Mouse (Mus musculus) embryonic facial prominence, embryonic 10.5 days (tissue): ENCODE measurements at regions not wholly inside any gene's neighbourhood (a gene's known extent, or its start where the extent isn't known, plus 50 kb on each side); places are given as distances from the start of the nearest gene placed in this dataset.

ENCODE experiments used
- DNase-seq: peaks from one replicate; pipeline ENCODE4 v3.0.0-alpha.2; 2017; ENCODE audit warnings: low spot score
- H3K27ac ChIP-seq: fragments of 300-500 bp; sonication (generic); replicated peaks from 2 replicates; pipeline ENCODE4 v1.5.1; 2016; ENCODE audit warnings: mild to moderate bottlenecking
- H3K27me3 ChIP-seq: fragments of 300-500 bp; sonication (generic); replicated peaks from 2 replicates; pipeline ENCODE4 v1.6.1; 2016; ENCODE audit warnings: low read depth, mild to moderate bottlenecking; ENCODE audit not compliant: poor library complexity, severe bottlenecking
- H3K36me3 ChIP-seq: fragments of 300-500 bp; sonication (generic); replicated peaks from 2 replicates; pipeline ENCODE4 v1.6.1; 2016; ENCODE audit warnings: mild to moderate bottlenecking, moderate library complexity
- H3K4me1 ChIP-seq: fragments of 300-500 bp; sonication (generic); 2 replicates; pipeline ENCODE4 v1.6.1; 2016
- H3K4me3 ChIP-seq: fragments of 300-500 bp; sonication (generic); 2 replicates; pipeline ENCODE4 v1.5.1; 2016; ENCODE audit warnings: mild to moderate bottlenecking, moderate library complexity
- H3K9me3 ChIP-seq: fragments of 300-500 bp; sonication (generic); 2 replicates; pipeline ENCODE4 v1.6.1; 2016; ENCODE audit warnings: mild to moderate bottlenecking
- WGBS: fragments of 180-500 bp; shearing (Covaris S2); methylation state at CpG from one replicate; pipeline ENCODE4 v1.1.7; 2016; 5-methylcytosine and 5-hydroxymethylcytosine counted together

- Histone ChIP-seq H3K4me1 (no peaks in the 10 kb centered on the region), H3K27me3 (no peaks in the 10 kb centered on the region), H3K9me3 (no peaks in the 10 kb centered on the region), H3K27ac (no peak overlapping the region), H3K36me3 (no peaks in the 10 kb centered on the region), H3K4me3 (no peak overlapping the region)
- WGBS, result 86% methylated on average over 3 of the region's 3 CpGs
- DNase-seq, result no peak
These were observed 294.7 kb upstream of the Cited2 start for GRCm38 (mm10) chr10:17428315-17428714.

DNA sequence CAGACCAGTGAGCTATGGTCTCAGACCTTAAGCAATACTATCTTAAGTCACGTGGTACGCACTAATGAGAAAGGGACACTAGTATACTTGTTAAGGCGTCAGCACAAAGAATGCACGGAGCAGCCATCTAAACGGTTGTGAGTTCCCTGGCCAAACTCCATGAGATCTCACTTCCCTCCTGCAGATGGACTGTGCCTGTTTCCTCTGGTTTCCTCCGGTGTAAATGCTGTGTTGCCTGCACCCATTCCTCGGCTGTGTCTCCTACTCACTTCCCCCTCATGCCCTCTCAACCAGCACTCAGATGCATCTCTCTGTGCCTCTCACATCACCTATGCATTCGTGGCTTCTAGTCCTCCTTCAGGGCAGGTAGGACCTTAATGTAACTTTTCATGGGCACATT, 291.9 kb upstream of the Cited2 start:
- H3K27me3 ChIP-seq, result no peaks in the 10 kb centered on the region
- WGBS, result 87% methylated on average over 8 of the region's 8 CpGs
- no peaks in the 10 kb centered on the region for H3K36me3 ChIP-seq
- no peak overlapping the region for H3K27ac ChIP-seq
- H3K4me3 ChIP-seq, result no peak overlapping the region
- H3K4me1 ChIP-seq, result no peaks in the 10 kb centered on the region
- DNase-seq, result no peak
- H3K9me3 ChIP-seq, result no peaks in the 10 kb centered on the region

GRCm38 (mm10) chr10:17434098-17434497, 288.9 kb upstream of the Cited2 start:
- H3K9me3 ChIP-seq, result no peaks in the 10 kb centered on the region
- H3K36me3 ChIP-seq, result no peaks in the 10 kb centered on the region
- H3K4me3 ChIP-seq, result no peak overlapping the region
- no peaks in the 10 kb centered on the region for H3K4me1 ChIP-seq
- no peak overlapping the region for H3K27ac ChIP-seq
- DNase-seq, result no peak
- no peaks in the 10 kb centered on the region for H3K27me3 ChIP-seq
- WGBS, result 88% methylated on average over 4 of the region's 4 CpGs

DNA sequence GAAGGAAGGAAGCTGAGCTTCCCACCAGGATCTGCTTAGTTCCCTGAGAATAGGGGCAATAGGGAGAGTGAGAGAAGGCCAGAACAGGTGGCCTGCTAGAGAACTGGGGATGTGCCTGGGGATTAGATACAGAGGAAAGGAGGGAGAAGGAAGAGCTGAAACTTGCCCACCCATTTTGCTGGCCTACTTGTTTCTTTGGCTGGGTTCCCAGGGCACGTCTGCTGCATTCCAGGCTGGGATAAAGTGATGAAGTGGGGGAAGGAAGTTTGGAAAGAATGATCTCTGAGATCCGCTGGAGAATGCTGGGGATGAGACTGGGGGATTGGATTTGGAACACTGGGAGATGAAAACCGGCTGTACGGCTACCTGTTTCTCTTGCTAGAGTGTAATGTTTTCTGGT, 272.8 kb upstream of the Cited2 start:
- 82% methylated on average over 4 of the region's 4 CpGs for WGBS
- no peaks in the 10 kb centered on the region for H3K4me1 ChIP-seq

DNA sequence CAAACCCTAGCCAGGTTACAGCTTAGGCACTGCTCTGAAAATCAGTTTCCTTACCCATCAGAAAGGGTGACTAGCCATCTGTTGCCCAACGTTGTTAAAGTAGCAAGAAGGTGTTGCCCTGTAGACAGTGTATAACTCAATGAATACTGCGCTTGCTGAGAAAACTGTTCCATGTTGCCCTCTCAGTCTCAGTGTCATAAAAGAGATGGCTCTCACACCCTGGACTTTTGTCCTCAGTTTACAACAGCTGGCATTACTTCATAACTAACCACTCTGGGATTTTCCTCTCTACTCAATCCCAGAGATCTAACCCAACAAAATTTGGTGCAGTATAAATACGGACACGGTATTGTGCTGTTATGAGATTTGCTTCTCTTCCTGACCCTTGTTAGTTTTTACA, 252.1 kb upstream of the Cited2 start:
- no peaks in the 10 kb centered on the region for H3K9me3 ChIP-seq
- 87% methylated on average over 4 of the region's 4 CpGs for WGBS

More for the DNA sequence above, 272.8 kb upstream of the Cited2 start:
- no peak overlapping the region for H3K27ac ChIP-seq
- DNase-seq, result no peak
- no peak overlapping the region for H3K4me3 ChIP-seq
- no peaks in the 10 kb centered on the region for H3K27me3 ChIP-seq
- H3K36me3 ChIP-seq, result no peaks in the 10 kb centered on the region
- no peaks in the 10 kb centered on the region for H3K9me3 ChIP-seq

DNA sequence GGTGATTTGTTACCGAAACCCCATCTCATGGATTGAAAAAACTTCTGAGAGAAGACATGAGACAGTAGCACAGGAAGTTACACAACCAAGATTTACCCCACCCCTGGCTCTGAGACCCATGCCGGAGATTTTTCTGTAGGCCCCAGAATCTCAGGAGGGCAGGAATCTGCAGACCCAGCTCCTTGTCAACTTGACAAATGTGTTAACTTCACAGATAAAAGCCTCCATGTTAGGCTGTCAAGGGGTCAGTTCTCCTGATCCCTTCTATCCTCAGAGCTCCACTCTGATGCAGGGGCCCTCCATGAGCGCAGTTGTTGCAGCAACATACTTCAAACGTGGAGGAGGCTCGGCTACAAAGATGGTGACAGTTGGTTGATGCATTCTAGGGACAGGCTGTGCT, 250.5 kb upstream of the Cited2 start:
- no peak for DNase-seq
- 61% methylated on average over 5 of the region's 5 CpGs for WGBS
- H3K36me3 ChIP-seq, result no peaks in the 10 kb centered on the region
- no peak overlapping the region for H3K4me3 ChIP-seq
- no peaks in the 10 kb centered on the region for H3K9me3 ChIP-seq
- H3K27me3 ChIP-seq, result no peaks in the 10 kb centered on the region
- H3K4me1 ChIP-seq, result peaks cover 8% of the 10 kb centered on the region
- H3K27ac ChIP-seq, result peak overlapping the region; percentile 51

More for the DNA sequence above, 252.1 kb upstream of the Cited2 start:
- H3K27ac ChIP-seq, result no peak overlapping the region
- H3K4me3 ChIP-seq, result no peak overlapping the region
- H3K4me1 ChIP-seq, result peaks cover 8% of the 10 kb centered on the region
- no peaks in the 10 kb centered on the region for H3K36me3 ChIP-seq
- DNase-seq, result no peak
- no peaks in the 10 kb centered on the region for H3K27me3 ChIP-seq

DNA sequence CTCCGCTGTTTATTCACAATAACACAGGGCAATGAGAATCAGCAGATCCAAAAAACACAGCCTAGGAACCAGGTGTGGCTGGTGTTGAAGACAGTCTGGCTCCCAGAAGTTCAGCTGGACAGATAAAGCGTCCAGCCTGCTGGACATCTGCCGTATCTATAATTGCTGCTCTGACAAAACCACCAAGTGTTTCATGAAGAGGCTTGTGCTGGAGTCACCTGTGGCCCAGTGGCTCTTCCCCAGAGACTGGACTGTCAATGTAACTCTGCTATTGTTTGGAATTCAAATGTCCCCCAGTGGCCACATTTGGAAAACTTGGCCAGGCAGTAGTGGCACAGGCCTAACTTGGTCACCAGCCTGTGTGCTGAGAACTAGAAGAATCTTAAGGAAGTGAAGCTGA, 247.0 kb upstream of the Cited2 start:
- H3K27ac ChIP-seq, result no peak overlapping the region
- H3K9me3 ChIP-seq, result no peaks in the 10 kb centered on the region
- H3K4me3 ChIP-seq, result no peak overlapping the region
- no peak for DNase-seq
- no peaks in the 10 kb centered on the region for H3K27me3 ChIP-seq
- H3K4me1 ChIP-seq, result peaks cover 30% of the 10 kb centered on the region
- WGBS, result 86% methylated on average over 3 of the region's 3 CpGs
- no peaks in the 10 kb centered on the region for H3K36me3 ChIP-seq

GRCm38 (mm10) chr10:17476720-17477119, 246.3 kb upstream of the Cited2 start:
- no peaks in the 10 kb centered on the region for H3K36me3 ChIP-seq
- H3K9me3 ChIP-seq, result no peaks in the 10 kb centered on the region
- H3K4me3 ChIP-seq, result no peak overlapping the region
- no peak for DNase-seq
- no peak overlapping the region for H3K27ac ChIP-seq
- no peaks in the 10 kb centered on the region for H3K27me3 ChIP-seq
- WGBS, result 90% methylated on average over 6 of the region's 6 CpGs
- peaks cover 30% of the 10 kb centered on the region for H3K4me1 ChIP-seq

DNA sequence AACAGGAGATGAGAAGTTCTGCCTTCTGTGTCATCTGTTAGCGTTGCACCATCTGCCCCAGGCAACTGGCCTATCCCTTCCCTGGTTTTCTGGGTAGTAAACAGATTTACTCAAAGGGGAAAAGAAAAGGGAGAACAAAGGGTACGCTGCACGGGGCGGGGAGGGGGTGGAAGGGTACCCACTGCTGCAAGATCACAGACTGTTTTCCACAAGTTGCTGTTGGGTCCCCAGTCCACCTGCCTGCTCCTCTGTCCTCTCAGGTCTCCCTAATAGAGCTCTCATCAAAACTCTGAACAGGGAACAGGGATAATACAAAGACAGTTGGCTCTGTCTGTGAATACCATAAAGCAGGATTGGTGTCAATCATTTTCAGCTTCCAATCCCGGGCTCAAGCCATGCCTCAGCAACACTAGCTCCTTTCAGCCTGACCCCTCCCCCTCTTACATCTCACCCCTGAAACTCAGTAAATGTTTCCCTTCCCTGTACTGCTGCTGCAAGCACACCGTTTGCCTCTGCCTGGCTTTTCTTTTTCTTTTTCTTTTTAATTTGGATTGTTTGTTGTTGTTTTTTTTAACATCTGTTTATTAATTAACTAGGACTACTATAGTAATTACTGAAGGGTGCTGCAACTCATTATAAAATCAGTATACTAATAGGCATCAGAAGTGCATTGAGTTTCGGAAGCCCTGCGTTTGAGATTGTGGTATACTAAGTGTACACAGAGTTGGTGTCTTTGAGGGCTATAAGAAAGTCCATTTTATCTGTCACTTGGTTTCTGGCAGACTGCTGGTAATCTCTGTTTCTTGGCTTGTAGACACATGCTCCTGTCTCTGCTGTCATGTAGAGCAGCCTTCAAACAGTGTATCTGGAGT, 244.0 kb upstream of the Cited2 start:
- Histone ChIP-seq H3K27me3 (no peaks in the 10 kb centered on the region), H3K27ac (peak overlapping the region; percentile 78), H3K36me3 (no peaks in the 10 kb centered on the region), H3K4me3 (peak overlapping the region; percentile 35; the same call in 1 of the 2 replicates), H3K9me3 (no peaks in the 10 kb centered on the region), H3K4me1 (peaks cover 22% of the 10 kb centered on the region)
- 20% methylated on average over 8 of the region's 8 CpGs for WGBS
- peak; percentile 67 for DNase-seq

DNA sequence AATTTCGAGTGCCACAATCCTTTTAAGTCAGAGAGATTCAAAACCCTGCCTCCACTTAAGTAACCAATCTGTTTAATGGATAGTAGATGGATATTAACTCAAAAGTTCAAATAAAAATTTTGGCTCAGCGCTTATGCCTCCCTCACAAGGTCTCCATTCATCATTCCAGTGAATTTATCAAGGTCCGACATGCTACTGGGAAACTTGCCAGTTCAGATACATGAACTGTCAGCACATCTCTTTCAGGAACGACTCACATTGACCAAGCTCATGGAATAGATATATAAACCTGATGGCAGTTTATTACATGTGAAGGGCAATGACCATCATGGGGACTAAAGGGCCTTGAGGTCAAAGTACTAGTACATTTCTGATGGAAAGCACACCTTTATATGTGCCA, 240.3 kb upstream of the Cited2 start:
- no peaks in the 10 kb centered on the region for H3K36me3 ChIP-seq
- DNase-seq, result no peak
- no peak overlapping the region for H3K4me3 ChIP-seq
- H3K4me1 ChIP-seq, result peaks cover 20% of the 10 kb centered on the region
- H3K9me3 ChIP-seq, result no peaks in the 10 kb centered on the region
- H3K27me3 ChIP-seq, result no peaks in the 10 kb centered on the region
- WGBS, result 89% methylated on average over 4 of the region's 4 CpGs
- H3K27ac ChIP-seq, result no peak overlapping the region

- H3K4me1 ChIP-seq, result no peaks in the 10 kb centered on the region
- H3K36me3 ChIP-seq, result no peaks in the 10 kb centered on the region
- no peak overlapping the region for H3K4me3 ChIP-seq
- no peaks in the 10 kb centered on the region for H3K9me3 ChIP-seq
- H3K27ac ChIP-seq, result no peak overlapping the region
- 85% methylated on average over 5 of the region's 5 CpGs for WGBS
- no peaks in the 10 kb centered on the region for H3K27me3 ChIP-seq
- no peak for DNase-seq
These were observed 238.0 kb upstream of the Cited2 start for GRCm38 (mm10) chr10:17485049-17485449.

GRCm38 (mm10) chr10:17485515-17485914, 237.5 kb upstream of the Cited2 start:
- H3K9me3 ChIP-seq, result no peaks in the 10 kb centered on the region
- WGBS, result 88% methylated on average over 2 of the region's 2 CpGs
- H3K4me3 ChIP-seq, result no peak overlapping the region
- H3K27me3 ChIP-seq, result no peaks in the 10 kb centered on the region
- H3K27ac ChIP-seq, result no peak overlapping the region
- no peaks in the 10 kb centered on the region for H3K4me1 ChIP-seq
- H3K36me3 ChIP-seq, result no peaks in the 10 kb centered on the region
- DNase-seq, result no peak

- Histone ChIP-seq H3K4me1 (no peaks in the 10 kb centered on the region), H3K4me3 (no peak overlapping the region), H3K27me3 (no peaks in the 10 kb centered on the region), H3K9me3 (no peaks in the 10 kb centered on the region), H3K27ac (no peak overlapping the region), H3K36me3 (no peaks in the 10 kb centered on the region)
- WGBS, result 87% methylated on average over 3 of the region's 3 CpGs
- DNase-seq, result no peak
These were observed 237.0 kb upstream of the Cited2 start for GRCm38 (mm10) chr10:17486011-17486410.
